Mouse (Mus musculus) erythroblast, embryonic 14.5 days (primary cell): ENCODE results near the gene Cdkn1a.

ENCODE experiments used
- GATA1 ChIP-seq: IDR thresholded peaks from 2 replicates; pipeline ENCODE4 v1.6.1; 2012; ENCODE audit warnings: low read length, inconsistent platforms, mixed read lengths
- TAL1 ChIP-seq: IDR thresholded peaks from 3 replicates; pipeline ENCODE4 v1.6.1; 2012; ENCODE audit warnings: low read length, inconsistent platforms, mixed read lengths

DNA sequence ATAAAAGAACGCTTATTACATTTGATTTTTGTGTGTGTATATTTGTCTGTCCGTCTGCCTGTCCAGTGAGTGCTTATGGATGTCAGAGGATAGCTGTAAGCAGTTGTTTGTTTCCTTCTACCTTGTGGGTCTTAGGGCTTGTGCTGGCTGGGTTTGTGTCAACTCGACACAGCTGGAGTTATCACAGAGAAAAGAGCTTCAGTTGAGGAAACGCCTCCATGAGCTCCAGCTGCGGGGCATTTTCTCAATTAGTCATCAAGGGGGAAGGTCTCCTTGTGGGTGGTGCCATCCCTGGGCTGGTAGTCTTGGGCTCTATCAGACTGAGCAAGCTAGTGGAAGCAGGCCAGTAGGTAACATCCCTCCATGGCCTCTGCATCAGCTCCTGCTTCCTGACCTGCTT lies 22.9 kb upstream of the Cdkn1a start:
- TF ChIP-seq GATA1 (no peak), TAL1 (no peak)
